Mouse (Mus musculus) thymus, adult 18-20 months (tissue): ENCODE measurements around the gene Dip2c.

Source experiments
- DNase-seq, 2 experiments: peaks; one replicate each; pipeline ENCODE4 v3.0.0; 2022; ENCODE audit warnings: mixed read lengths in 2 of 2

The Dip2c gene

GRCm38 (mm10) chr13:9562099-9562498 is 285.8 kb downstream of the Dip2c start:
- DNase-seq, result no peak

GRCm38 (mm10) chr13:9562921-9563320 is 286.6 kb downstream of the Dip2c start:
- DNase-seq, result peak; percentile 9 to 13

- no peak for DNase-seq
Observed at GRCm38 (mm10) chr13:9568852-9569251, 292.5 kb downstream of the Dip2c start.

GRCm38 (mm10) chr13:9576686-9577085 is 300.4 kb downstream of the Dip2c start:
- DNase-seq, result no peak

- no peak for DNase-seq
Observed at GRCm38 (mm10) chr13:9578456-9578855, 302.1 kb downstream of the Dip2c start.

GRCm38 (mm10) chr13:9581821-9582220 is 305.5 kb downstream of the Dip2c start:
- DNase-seq, result no peak

- DNase-seq, result no peak
Observed at GRCm38 (mm10) chr13:9583579-9583978, 307.3 kb downstream of the Dip2c start.

GRCm38 (mm10) chr13:9599334-9600096 is 323.2 kb downstream of the Dip2c start:
- DNase-seq, result no peak

GRCm38 (mm10) chr13:9601350-9601749 is 325.0 kb downstream of the Dip2c start:
- DNase-seq, result no peak

GRCm38 (mm10) chr13:9611229-9611628 is 334.9 kb downstream of the Dip2c start:
- no peak for DNase-seq

- DNase-seq, result no peak
Observed at GRCm38 (mm10) chr13:9632684-9633083, 356.4 kb downstream of the Dip2c start.

GRCm38 (mm10) chr13:9635951-9636350 is 359.6 kb downstream of the Dip2c start:
- DNase-seq, result no peak

- no peak for DNase-seq
Observed at GRCm38 (mm10) chr13:9636505-9636904, 360.2 kb downstream of the Dip2c start.

- DNase-seq, result no peak
Observed at GRCm38 (mm10) chr13:9637949-9638348, 361.6 kb downstream of the Dip2c start.

GRCm38 (mm10) chr13:9648716-9649115 is 372.4 kb downstream of the Dip2c start:
- no peak for DNase-seq

- no peak for DNase-seq
Observed at GRCm38 (mm10) chr13:9649894-9650293, 373.6 kb downstream of the Dip2c start.

GRCm38 (mm10) chr13:9650580-9650979 is 374.3 kb downstream of the Dip2c start:
- no peak for DNase-seq

GRCm38 (mm10) chr13:9653018-9653417 is 376.7 kb downstream of the Dip2c start:
- no peak for DNase-seq

GRCm38 (mm10) chr13:9656613-9657012 is 380.3 kb downstream of the Dip2c start:
- no peak for DNase-seq

- no peak for DNase-seq
Observed at GRCm38 (mm10) chr13:9660711-9661110, 384.4 kb downstream of the Dip2c start.

GRCm38 (mm10) chr13:9663593-9663992 is 387.3 kb downstream of the Dip2c start:
- no peak for DNase-seq

GRCm38 (mm10) chr13:9667954-9668496 is 391.7 kb downstream of the Dip2c start:
- no peak for DNase-seq

GRCm38 (mm10) chr13:9669246-9669645 is 392.9 kb downstream of the Dip2c start:
- DNase-seq, result no peak

GRCm38 (mm10) chr13:9674126-9674525 is 397.8 kb downstream of the Dip2c start:
- DNase-seq, result no peak

GRCm38 (mm10) chr13:9681492-9681891 is 405.2 kb downstream of the Dip2c start:
- no peak for DNase-seq
